Mouse (Mus musculus): ENCODE measurements around the gene Asna1. TPM values are rescaled to one million over a fixed set of nuclear protein-coding genes. Genes with fewer than 3 reads are reported as not detected.

Gene Asna1
- total and polyA plus RNA-seq, 2 experiments: 30.3 to 60.0 TPM

DNA sequence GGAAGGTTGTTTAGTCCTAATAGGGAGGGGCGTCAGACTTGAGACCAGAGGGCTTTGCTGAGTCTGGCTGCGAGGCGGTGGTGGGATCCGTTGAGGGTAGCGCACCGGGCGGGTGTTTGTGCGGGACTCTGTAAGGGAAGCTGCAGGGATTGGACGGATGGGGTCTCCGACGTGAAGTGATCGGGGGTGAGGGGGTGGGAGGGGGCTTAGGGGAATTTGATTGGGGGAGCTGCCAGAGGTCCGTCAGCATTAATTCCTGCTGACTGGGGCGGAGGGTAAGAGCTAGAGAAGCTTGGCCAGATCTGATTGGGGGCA is 12.2 kb upstream of the Asna1 start:
- Histone ChIP-seq H3K9ac (ENCODE audit: low read depth, low read length) (peak overlapping the region; percentile 91), H3K36me3 (ENCODE audit: control insufficient read depth, insufficient read depth, low read length) (peaks cover 2% of the 10 kb centered on the region; the same call in 1 of the 2 replicates), H3K4me1 (ENCODE audit: control insufficient read depth, insufficient read depth, low read length) (peaks cover 15% of the 10 kb centered on the region), H3K27me3 (ENCODE audit: control insufficient read depth, insufficient read depth, low read length) (no peaks in the 10 kb centered on the region), H3K79me2 (ENCODE audit: control insufficient read depth, insufficient read depth, low read length) (peaks cover 14% of the 10 kb centered on the region; the same call in 1 of the 2 replicates), H3K4me3 (ENCODE audit: insufficient read depth, low read depth, low read length) (peak overlapping the region; percentile 78), H3K27ac (replicated peaks; ENCODE audit: insufficient read depth, low read depth, low read length) (peak overlapping the region; percentile 60)
- WGBS: 0% methylated on average over 14 of the region's 14 CpGs
- TF ChIP-seq POLR2A (IDR thresholded peaks at IDR 0.05; ENCODE audit: extremely low read depth, insufficient read depth, low read length) (no peak), CTCF (IDR thresholded peaks at IDR 0.05; ENCODE audit: low read depth, low read length) (no peak)
- no peak for DNase-seq (ENCODE audit: extremely low read depth, low read depth, low spot score)

- under 1% methylated on average over 58 of the region's 59 CpGs for WGBS
- Histone ChIP-seq H3K4me3 (ENCODE audit: insufficient read depth, low read depth, low read length) (peak within 1 kb of the TSS; percentile 78), H3K36me3 (ENCODE audit: control insufficient read depth, insufficient read depth, low read length) (peaks cover 2% of the 10 kb centered on the region), H3K4me1 (ENCODE audit: control insufficient read depth, insufficient read depth, low read length) (peaks cover 18% of the 10 kb centered on the region), H3K27me3 (ENCODE audit: control insufficient read depth, insufficient read depth, low read length) (no peaks in the 10 kb centered on the region), H3K27ac (replicated peaks; ENCODE audit: insufficient read depth, low read depth, low read length) (peak within 1 kb of the TSS; percentile 95), H3K79me2 (ENCODE audit: control insufficient read depth, insufficient read depth, low read length) (peaks cover 14% of the 10 kb centered on the region; the same call in 1 of the 2 replicates), H3K9ac (ENCODE audit: low read depth, low read length) (peak within 1 kb of the TSS; percentile 91)
- DNase-seq (ENCODE audit: extremely low read depth, low read depth, low spot score): peak; percentile 95
- TF ChIP-seq POLR2A (IDR thresholded peaks at IDR 0.05; ENCODE audit: extremely low read depth, insufficient read depth, low read length) (0 out of 2 replicates have a peak, but pooled peaks have one; percentile 11), CTCF (IDR thresholded peaks at IDR 0.05; ENCODE audit: low read depth, low read length) (no peak)
These were observed 11.8 kb upstream of the Asna1 start, which contains the start of gene Tnpo2 for GRCm38 (mm10) chr8:85036718-85037365. Gene Tnpo2 (plus strand): TSS chr8:85036915.

- peaks cover 20% of the 10 kb centered on the region for H3K4me1 ChIP-seq (ENCODE audit: control insufficient read depth, insufficient read depth, low read length)
- no peak for DNase-seq (ENCODE audit: extremely low read depth, low read depth, low spot score)
- under 1% methylated on average over 9 of the region's 9 CpGs for WGBS
These were observed 11.3 kb upstream of the Asna1 start for GRCm38 (mm10) chr8:85036381-85036717.

GRCm38 (mm10) chr8:85035728-85036310 is 10.7 kb upstream of the Asna1 start:
- H3K27me3 ChIP-seq (ENCODE audit: control insufficient read depth, insufficient read depth, low read length): no peaks in the 10 kb centered on the region
- H3K36me3 ChIP-seq (ENCODE audit: control insufficient read depth, insufficient read depth, low read length): peaks cover 2% of the 10 kb centered on the region
- H3K4me1 ChIP-seq (ENCODE audit: control insufficient read depth, insufficient read depth, low read length): peaks cover 20% of the 10 kb centered on the region
- DNase-seq (ENCODE audit: extremely low read depth, low read depth, low spot score): peak; percentile 67
- peak overlapping the region; percentile 82 for H3K9ac ChIP-seq (ENCODE audit: low read depth, low read length)
- H3K4me3 ChIP-seq (ENCODE audit: insufficient read depth, low read depth, low read length): peak overlapping the region; percentile 67
- peak overlapping the region; percentile 95 for H3K27ac ChIP-seq (replicated peaks; ENCODE audit: insufficient read depth, low read depth, low read length)
- peaks cover 14% of the 10 kb centered on the region; the same call in 1 of the 2 replicates for H3K79me2 ChIP-seq (ENCODE audit: control insufficient read depth, insufficient read depth, low read length)
- no peak for TF ChIP-seq CTCF (IDR thresholded peaks at IDR 0.05; ENCODE audit: low read depth, low read length)
- TF ChIP-seq POLR2A (IDR thresholded peaks at IDR 0.05; ENCODE audit: extremely low read depth, insufficient read depth, low read length): no peak
- WGBS: under 1% methylated on average over 15 of the region's 15 CpGs

More at GRCm38 (mm10) chr8:85036381-85036717, 11.3 kb upstream of the Asna1 start:
- TF ChIP-seq POLR2A (IDR thresholded peaks at IDR 0.05; ENCODE audit: extremely low read depth, insufficient read depth, low read length) (no peak), CTCF (IDR thresholded peaks at IDR 0.05; ENCODE audit: low read depth, low read length) (no peak)
- peak overlapping the region; percentile 82 for H3K9ac ChIP-seq (ENCODE audit: low read depth, low read length)
- peaks cover 14% of the 10 kb centered on the region; the same call in 1 of the 2 replicates for H3K79me2 ChIP-seq (ENCODE audit: control insufficient read depth, insufficient read depth, low read length)
- H3K27ac ChIP-seq (replicated peaks; ENCODE audit: insufficient read depth, low read depth, low read length): peak overlapping the region; percentile 95
- peaks cover 4% of the 10 kb centered on the region for H3K36me3 ChIP-seq (ENCODE audit: control insufficient read depth, insufficient read depth, low read length)
- H3K4me3 ChIP-seq (ENCODE audit: insufficient read depth, low read depth, low read length): peak overlapping the region; percentile 67
- H3K27me3 ChIP-seq (ENCODE audit: control insufficient read depth, insufficient read depth, low read length): no peaks in the 10 kb centered on the region

GRCm38 (mm10) chr8:85035165-85035727 is 10.2 kb upstream of the Asna1 start:
- Histone ChIP-seq H3K9ac (ENCODE audit: low read depth, low read length) (peak overlapping the region; percentile 82), H3K4me3 (ENCODE audit: insufficient read depth, low read depth, low read length) (peak overlapping the region; percentile 67), H3K27me3 (ENCODE audit: control insufficient read depth, insufficient read depth, low read length) (no peaks in the 10 kb centered on the region), H3K36me3 (ENCODE audit: control insufficient read depth, insufficient read depth, low read length) (peaks cover 6% of the 10 kb centered on the region), H3K79me2 (ENCODE audit: control insufficient read depth, insufficient read depth, low read length) (peaks cover 10% of the 10 kb centered on the region; the same call in 1 of the 2 replicates), H3K27ac (replicated peaks; ENCODE audit: insufficient read depth, low read depth, low read length) (peak overlapping the region; percentile 95), H3K4me1 (ENCODE audit: control insufficient read depth, insufficient read depth, low read length) (peaks cover 22% of the 10 kb centered on the region)
- peak; percentile 65 for DNase-seq (ENCODE audit: extremely low read depth, low read depth, low spot score)
- 3% methylated on average over 12 of the region's 12 CpGs for WGBS
- TF ChIP-seq POLR2A (IDR thresholded peaks at IDR 0.05; ENCODE audit: extremely low read depth, insufficient read depth, low read length): no peak
- TF ChIP-seq CTCF (IDR thresholded peaks at IDR 0.05; ENCODE audit: low read depth, low read length): no peak

All from liver, adult 2 months (tissue).